Mouse (Mus musculus) G1E (cell line): ENCODE data around the gene Fezf2.

Source experiments
- CTCF ChIP-seq: IDR thresholded peaks from 2 replicates; pipeline ENCODE4 v1.5.1; 2012; ENCODE audit warnings: low read depth, low read length, inconsistent platforms, mixed read lengths
- POLR2AphosphoS5 ChIP-seq: IDR thresholded peaks from 2 replicates; pipeline ENCODE4 v1.6.1; 2012; ENCODE audit warnings: low read depth, low read length, inconsistent platforms; ENCODE audit not compliant: insufficient replicate concordance
- TAL1 ChIP-seq: conservative IDR thresholded peaks from 2 replicates; pipeline ENCODE4 v1.6.1; 2012; ENCODE audit warnings: low read depth, low read length, inconsistent platforms, mixed read lengths

- TF ChIP-seq POLR2AphosphoS5 (no peak), CTCF (no peak), TAL1 (no peak)
Observed at GRCm38 (mm10) chr14:12337421-12337997, 10.5 kb downstream of the Fezf2 start.
